Mouse (Mus musculus) G1E-ER4 (cell line): ENCODE data around the gene Olfr1312. TPM values are rescaled to one million over a fixed set of nuclear protein-coding genes. Genes with fewer than 3 reads are reported as not detected.

Source experiments
- GATA1 ChIP-seq: IDR thresholded peaks from one replicate; pipeline ENCODE4 v1.8.0; 2012; ENCODE audit warnings: low read length, inconsistent platforms
- polyA plus RNA-seq: library from polyadenylated mRNA; stranded (reverse); fragments of >175 nt; gene quantifications from 2 replicates; pipeline ENCODE4 v1.2.3, GENCODE M21; 2012

The Olfr1312 gene
- not detected in 2 replicates for polyA plus RNA-seq

DNA sequence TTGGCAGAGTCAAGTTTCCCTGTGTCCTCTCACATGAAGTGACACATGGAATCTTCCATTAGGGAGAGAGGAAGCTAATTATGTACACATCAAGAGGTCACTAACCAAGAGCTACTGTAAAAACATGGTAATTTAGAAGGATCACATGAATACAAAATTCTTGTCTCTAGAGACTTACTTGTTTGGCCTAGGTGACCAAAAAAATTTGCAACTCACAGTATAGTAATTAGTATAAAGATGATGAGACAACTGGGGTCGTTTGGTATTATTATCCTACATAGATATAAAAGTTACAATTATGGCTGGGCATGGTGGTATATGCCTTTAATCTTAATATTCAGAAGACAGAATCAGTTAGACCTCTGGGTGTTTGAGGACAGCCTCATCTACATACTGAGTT lies at the start of gene Olfr1312:
Gene Olfr1312 (minus strand): TSS at position 101 of the 400 bp plus-strand sequence.
- no peak for TF ChIP-seq GATA1

DNA sequence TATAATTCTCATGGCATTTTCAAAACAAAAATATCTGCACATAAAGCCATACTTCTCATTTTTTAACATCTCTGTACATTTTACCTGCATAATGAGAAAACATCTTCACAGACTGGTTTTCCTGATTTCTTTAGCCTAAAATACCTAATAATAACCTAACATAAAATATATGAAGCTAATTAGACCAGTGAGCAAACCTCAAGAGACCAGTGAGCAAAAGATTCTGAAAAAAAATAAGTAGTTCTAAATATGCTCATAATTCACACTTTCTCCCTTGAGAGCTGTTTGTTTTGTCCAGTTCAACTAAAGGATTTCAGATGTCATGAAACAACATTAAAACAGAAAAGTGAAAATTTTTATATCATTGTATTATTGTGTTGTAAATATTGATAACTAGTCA lies 46.6 kb upstream of the Olfr1312 start, which contains the start of gene Olfr1314:
Gene Olfr1314 (minus strand): TSS at position 101 of the 400 bp plus-strand sequence.
- no peak for TF ChIP-seq GATA1

DNA sequence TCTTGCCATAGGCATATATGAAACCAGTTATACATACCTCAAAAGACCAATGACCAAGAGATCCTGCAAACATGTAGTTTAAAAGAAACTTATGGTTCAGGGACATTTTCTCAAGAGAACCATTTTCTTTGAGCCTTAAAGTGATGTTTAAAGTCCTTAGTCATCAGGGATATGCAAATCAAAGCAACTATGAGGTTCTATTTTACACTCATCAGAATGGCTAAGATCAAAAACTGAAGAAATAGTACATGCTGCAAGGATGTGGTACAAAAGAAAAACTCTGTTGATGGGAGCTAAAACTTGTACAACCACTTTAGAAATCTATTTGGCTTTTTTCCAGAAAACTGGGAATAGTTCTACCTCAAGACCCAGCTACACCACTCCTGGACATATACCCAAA lies 27.7 kb upstream of the Olfr1312 start, which contains the start of gene Olfr1313:
Gene Olfr1313 (minus strand): TSS at position 101 of the 400 bp plus-strand sequence.
- no peak for TF ChIP-seq GATA1

DNA sequence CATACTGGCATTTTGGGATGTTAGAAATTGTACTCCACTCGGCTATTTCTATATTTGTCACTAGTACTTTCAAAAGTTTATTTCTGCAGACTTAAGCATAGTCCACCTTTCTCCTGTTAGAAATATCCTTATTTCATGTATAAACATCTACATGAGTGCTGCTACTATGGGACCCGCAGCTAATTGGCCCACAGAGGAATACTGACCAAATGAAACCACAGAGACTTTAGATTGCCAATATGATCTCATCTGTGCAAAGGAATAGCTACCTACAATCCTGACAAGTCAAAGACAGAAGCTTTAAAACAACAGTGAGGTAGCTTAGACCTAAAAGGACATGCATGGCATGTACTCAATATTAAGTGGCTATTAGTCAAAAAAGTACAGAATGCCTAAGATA lies 25.7 kb downstream of the Olfr1312 start, which contains the start of gene Olfr1311:
Gene Olfr1311 (minus strand): TSS at position 101 of the 400 bp plus-strand sequence.
- TF ChIP-seq GATA1: no peak

DNA sequence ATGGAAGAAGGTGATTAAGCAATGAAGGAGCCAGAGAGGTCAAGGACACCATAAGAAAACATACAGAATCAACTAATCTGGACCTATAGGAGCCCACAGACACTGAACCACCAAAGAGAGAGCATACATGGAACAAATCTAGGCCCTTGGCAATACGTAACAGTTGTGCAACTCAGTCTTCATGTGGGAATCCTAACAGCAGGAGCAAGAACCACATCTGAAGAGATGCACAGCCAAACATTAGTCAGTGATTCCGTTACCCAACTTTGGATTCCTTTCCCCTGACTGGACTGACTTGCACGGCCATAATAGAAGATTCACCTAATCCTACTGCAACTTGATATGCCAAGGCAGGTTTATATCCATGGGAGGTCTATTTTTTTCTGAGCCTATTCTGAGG lies 35.1 kb downstream of the Olfr1312 start:
- no peak for TF ChIP-seq GATA1

DNA sequence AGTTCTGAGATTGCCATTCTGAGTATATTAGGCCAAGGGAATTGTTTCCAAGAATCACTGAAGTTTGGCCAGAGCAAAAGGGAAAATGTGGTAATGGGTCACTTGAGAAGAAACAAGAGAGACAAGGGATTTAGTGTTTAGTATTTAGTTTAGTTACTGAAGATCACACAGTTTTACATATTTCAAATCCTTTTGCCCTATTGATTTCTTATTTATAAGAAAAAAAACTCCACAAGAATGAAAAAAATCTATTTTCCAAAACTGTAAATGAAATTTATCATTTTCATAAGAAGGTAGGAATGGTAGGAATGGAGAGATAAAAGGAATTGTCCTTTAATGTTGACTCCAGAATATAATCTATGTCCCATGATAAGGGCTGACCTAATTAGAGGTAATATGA lies 37.4 kb downstream of the Olfr1312 start, which contains the start of gene Olfr1310:
Gene Olfr1310 (minus strand): TSS at position 101 of the 400 bp plus-strand sequence.
- TF ChIP-seq GATA1: no peak

DNA sequence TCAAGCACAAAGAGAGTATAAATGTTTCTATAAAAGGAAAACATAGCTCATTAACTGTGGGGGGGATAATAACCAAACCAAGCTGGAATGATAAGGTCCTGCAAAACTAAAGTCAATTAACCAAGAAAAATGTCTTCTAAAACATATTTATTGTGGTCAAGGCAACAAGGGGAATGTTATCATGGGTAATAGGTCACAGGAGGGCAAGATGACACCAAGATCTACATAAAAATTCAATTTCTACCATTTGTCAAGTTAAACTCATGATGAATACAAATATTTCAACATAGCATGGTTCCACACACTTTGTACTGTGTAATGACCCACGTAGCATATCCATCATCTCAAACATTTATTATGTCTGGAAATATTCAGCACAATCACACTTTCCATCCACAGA lies 59.9 kb downstream of the Olfr1312 start, which contains the start of gene Olfr1309:
Gene Olfr1309 (minus strand): TSS at position 101 of the 400 bp plus-strand sequence.
- TF ChIP-seq GATA1: no peak

Other genes starting within 250 kb of the Olfr1312 start
- not detected in 2 replicates for gene Olfr1303, start 229.9 kb downstream of the Olfr1312 start, polyA plus RNA-seq
- gene Olfr1305, start 173.1 kb downstream of the Olfr1312 start, polyA plus RNA-seq: not detected in 2 replicates
- not detected in 2 replicates for gene Olfr1306, start 134.0 kb downstream of the Olfr1312 start, polyA plus RNA-seq
- not detected in 2 replicates for gene Olfr1307, start 100.8 kb downstream of the Olfr1312 start, polyA plus RNA-seq
- gene Olfr1308, start 85.3 kb downstream of the Olfr1312 start, polyA plus RNA-seq: not detected in 2 replicates
- gene Olfr1309, start 60.0 kb downstream of the Olfr1312 start, polyA plus RNA-seq: not detected in 2 replicates
- gene Olfr1310, start 37.5 kb downstream of the Olfr1312 start, polyA plus RNA-seq: not detected in 2 replicates
- gene Olfr1311, start 25.8 kb downstream of the Olfr1312 start, polyA plus RNA-seq: not detected in 2 replicates
- not detected in 2 replicates for gene Olfr1313, start 27.6 kb upstream of the Olfr1312 start, polyA plus RNA-seq
- not detected in 2 replicates for gene Olfr1314, start 46.5 kb upstream of the Olfr1312 start, polyA plus RNA-seq
- gene Olfr1315-ps1, start 65.2 kb upstream of the Olfr1312 start, polyA plus RNA-seq: not detected in 2 replicates
- not detected in 2 replicates for gene Olfr1316, start 84.7 kb upstream of the Olfr1312 start, polyA plus RNA-seq
- not detected in 2 replicates for gene Olfr1317, start 90.1 kb upstream of the Olfr1312 start, polyA plus RNA-seq
- gene Olfr1318, start 104.0 kb upstream of the Olfr1312 start, polyA plus RNA-seq: not detected in 2 replicates
- gene Lpcat4, start 189.2 kb upstream of the Olfr1312 start, polyA plus RNA-seq: 35.9 and 44.2 TPM in 2 replicates
- 0.03 TPM in 1 of 2 replicates, not detected in the other for gene Nutm1, start 209.1 kb upstream of the Olfr1312 start, polyA plus RNA-seq
- 35.6 and 100 TPM in 2 replicates for gene Nop10, start 211.7 kb upstream of the Olfr1312 start, polyA plus RNA-seq
- 3.1 and 3.8 TPM in 2 replicates for gene Slc12a6, start 215.6 kb upstream of the Olfr1312 start, polyA plus RNA-seq
- not detected in 2 replicates for gene Gm21985, start 216.1 kb upstream of the Olfr1312 start, polyA plus RNA-seq